Mouse (Mus musculus) embryonic facial prominence, embryonic 10.5 days (tissue): ENCODE results near the gene Hist1h4f. TPM values are rescaled to one million over a fixed set of nuclear protein-coding genes. Genes with fewer than 3 reads are reported as not detected.
A peak's percentile ranks its signal among the peaks of the same experiment; 100 is the strongest.
"Not testable (repeated sequence)": the region's sequence is repeated elsewhere in the genome, so short reads cannot be mapped to it uniquely, and the experiment has no call there.

Experiments
- DNase-seq: peaks from one replicate; pipeline ENCODE4 v3.0.0-alpha.2; 2017; ENCODE audit warnings: low spot score
- H3K27ac ChIP-seq: fragments of 300-500 bp; sonication (generic); replicated peaks from 2 replicates; pipeline ENCODE4 v1.5.1; 2016; ENCODE audit warnings: mild to moderate bottlenecking
- H3K27me3 ChIP-seq: fragments of 300-500 bp; sonication (generic); replicated peaks from 2 replicates; pipeline ENCODE4 v1.6.1; 2016; ENCODE audit warnings: low read depth, mild to moderate bottlenecking; ENCODE audit not compliant: poor library complexity, severe bottlenecking
- H3K36me3 ChIP-seq: fragments of 300-500 bp; sonication (generic); replicated peaks from 2 replicates; pipeline ENCODE4 v1.6.1; 2016; ENCODE audit warnings: mild to moderate bottlenecking, moderate library complexity
- H3K4me1 ChIP-seq: fragments of 300-500 bp; sonication (generic); 2 replicates; pipeline ENCODE4 v1.6.1; 2016
- H3K4me3 ChIP-seq: fragments of 300-500 bp; sonication (generic); 2 replicates; pipeline ENCODE4 v1.5.1; 2016; ENCODE audit warnings: mild to moderate bottlenecking, moderate library complexity
- H3K9me3 ChIP-seq: fragments of 300-500 bp; sonication (generic); 2 replicates; pipeline ENCODE4 v1.6.1; 2016; ENCODE audit warnings: mild to moderate bottlenecking
- WGBS: fragments of 180-500 bp; shearing (Covaris S2); methylation state at CpG from one replicate; pipeline ENCODE4 v1.1.7; 2016; 5-methylcytosine and 5-hydroxymethylcytosine counted together
- polyA plus RNA-seq: library from polyadenylated mRNA; unstranded; fragments of >200 nt; fragmentation: Nextera tagmentation; extraction: Ambion mirVana; gene quantifications from 2 replicates; pipeline ENCODE4 v1.2.1, GENCODE M21; 2016

Gene Hist1h4f
- 1.00 and 1.2 TPM in 2 replicates for polyA plus RNA-seq

DNA sequence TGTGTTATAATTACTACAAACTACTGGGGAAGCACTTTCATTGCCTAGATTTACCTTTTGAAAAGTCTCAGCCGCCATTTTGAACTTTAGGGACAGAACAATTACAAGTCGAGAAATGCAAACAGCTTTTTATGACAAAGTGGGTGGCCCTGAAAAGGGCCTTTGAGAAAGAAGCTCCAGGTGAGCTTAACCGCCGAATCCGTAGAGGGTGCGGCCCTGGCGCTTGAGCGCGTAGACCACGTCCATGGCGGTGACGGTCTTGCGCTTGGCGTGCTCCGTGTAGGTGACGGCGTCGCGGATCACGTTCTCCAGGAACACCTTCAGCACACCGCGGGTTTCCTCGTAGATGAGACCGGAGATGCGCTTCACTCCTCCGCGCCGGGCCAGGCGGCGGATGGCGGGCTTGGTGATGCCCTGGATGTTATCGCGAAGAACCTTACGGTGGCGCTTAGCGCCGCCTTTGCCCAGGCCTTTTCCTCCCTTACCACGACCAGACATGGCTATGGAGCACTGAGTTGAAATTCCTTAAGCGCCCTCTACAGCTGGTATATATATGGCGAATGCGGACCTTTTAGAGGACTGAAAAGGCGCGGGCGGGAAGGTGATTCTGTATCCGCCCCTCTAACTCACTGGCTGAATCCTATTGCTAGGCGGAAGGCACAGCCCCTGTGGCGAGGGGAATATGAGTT, at the start of gene Hist1h4f:
TSS of gene Hist1h4f (minus strand) at position 503 of the 689 bp plus-strand sequence.
- peaks cover 31% of the 10 kb centered on the region for H3K4me1 ChIP-seq
- H3K4me3 ChIP-seq, result peak within 1 kb of the TSS; percentile 59
- H3K9me3 ChIP-seq, H3K36me3 ChIP-seq, H3K27me3 ChIP-seq: not testable (repeated sequence)
- WGBS, result under 1% methylated on average over 47 of the region's 47 CpGs
- DNase-seq, result peak; percentile 93
- peak within 1 kb of the TSS; percentile 96 for H3K27ac ChIP-seq

- DNase-seq, result peak; percentile 76
- Histone ChIP-seq H3K36me3 (no peaks in the 10 kb centered on the region), H3K4me1 (peaks cover 4% of the 10 kb centered on the region), H3K27me3 (no peaks in the 10 kb centered on the region), H3K4me3 (no peak overlapping the region), H3K9me3 (no peaks in the 10 kb centered on the region), H3K27ac (no peak overlapping the region)
- WGBS, result 8% methylated on average over 9 of the region's 9 CpGs
These were observed 46.5 kb upstream of the Hist1h4f start for GRCm38 (mm10) chr13:23597957-23598356.

- H3K9me3 ChIP-seq, result no peaks in the 10 kb centered on the region
- peaks cover 10% of the 10 kb centered on the region for H3K4me1 ChIP-seq
- 85% methylated on average over 7 of the region's 7 CpGs for WGBS
- no peak for DNase-seq
- H3K27ac ChIP-seq, result no peak overlapping the region
- H3K4me3 ChIP-seq, result no peak overlapping the region
- no peaks in the 10 kb centered on the region for H3K27me3 ChIP-seq
- no peaks in the 10 kb centered on the region for H3K36me3 ChIP-seq
These were observed 44.3 kb upstream of the Hist1h4f start for GRCm38 (mm10) chr13:23595622-23596372.

DNA sequence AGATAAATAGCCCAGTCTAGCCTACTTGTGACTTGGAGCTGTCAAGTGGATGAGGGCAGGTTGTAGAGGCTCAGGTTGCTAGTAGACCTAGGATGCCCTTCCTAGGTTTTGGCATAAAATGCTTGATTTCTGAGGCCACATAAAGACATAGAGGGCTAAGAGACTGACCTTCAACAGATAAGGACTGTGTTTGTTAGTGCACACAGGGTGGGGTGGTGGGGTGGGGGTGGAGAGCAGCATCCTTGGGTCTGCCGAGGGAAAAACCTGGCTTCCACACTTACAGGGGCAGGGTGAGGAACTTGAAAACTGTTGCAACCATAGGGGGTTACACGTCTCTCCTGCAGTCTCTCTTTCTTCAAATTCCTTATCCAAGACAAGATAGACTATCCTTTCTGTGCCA, 43.7 kb upstream of the Hist1h4f start:
- no peak overlapping the region for H3K27ac ChIP-seq
- peaks cover 10% of the 10 kb centered on the region for H3K4me1 ChIP-seq
- H3K36me3 ChIP-seq, result no peaks in the 10 kb centered on the region
- H3K4me3 ChIP-seq, result no peak overlapping the region
- H3K27me3 ChIP-seq, result no peaks in the 10 kb centered on the region
- WGBS, result 73% methylated on average over 2 of the region's 2 CpGs
- no peak for DNase-seq
- no peaks in the 10 kb centered on the region for H3K9me3 ChIP-seq

DNA sequence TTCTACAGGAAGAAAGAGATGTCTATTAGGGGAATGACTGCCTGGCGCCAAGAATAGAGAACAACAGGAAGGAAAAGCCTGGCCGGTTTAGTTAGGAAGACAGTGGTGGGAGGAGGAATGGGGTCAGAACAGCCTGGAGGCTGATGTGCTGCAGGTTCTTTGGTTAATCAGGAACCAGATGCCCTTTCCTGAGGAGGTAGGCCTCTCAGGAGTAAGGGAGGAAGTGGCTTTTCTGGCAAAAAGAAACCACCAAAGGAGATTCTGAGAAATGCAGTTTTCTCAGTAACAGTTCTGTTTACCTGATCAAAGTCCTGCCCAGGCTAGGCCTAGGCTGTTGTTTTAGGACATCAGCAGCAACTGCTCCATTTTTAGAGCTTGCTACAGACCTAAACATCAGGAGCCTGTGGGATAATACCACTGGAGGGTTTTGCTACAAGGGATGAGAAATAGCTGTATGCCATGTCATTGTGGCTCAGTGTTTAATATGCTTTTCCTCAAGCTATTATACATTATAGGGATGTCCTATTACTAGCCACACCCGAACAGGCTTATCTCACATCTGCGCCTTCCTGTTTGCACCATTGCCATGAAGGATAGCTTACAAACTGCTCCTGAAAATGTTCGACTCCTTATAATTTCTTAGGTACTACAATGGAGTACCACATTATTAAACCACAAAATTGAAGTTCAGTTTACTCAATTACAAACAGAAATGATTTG, 41.8 kb upstream of the Hist1h4f start:
- H3K4me1 ChIP-seq, result peaks cover 10% of the 10 kb centered on the region
- DNase-seq, result no peak
- whole genome bisulfite sequencing, result 78% methylated on average over 5 of the region's 5 CpGs
- H3K27ac ChIP-seq, result peak overlapping the region; percentile 54
- H3K36me3 ChIP-seq, result no peaks in the 10 kb centered on the region
- no peak overlapping the region for H3K4me3 ChIP-seq
- no peaks in the 10 kb centered on the region for H3K9me3 ChIP-seq
- H3K27me3 ChIP-seq, result no peaks in the 10 kb centered on the region

- Histone ChIP-seq H3K27me3 (no peaks in the 10 kb centered on the region), H3K4me1 (peaks cover 10% of the 10 kb centered on the region), H3K9me3 (no peaks in the 10 kb centered on the region), H3K36me3 (no peaks in the 10 kb centered on the region), H3K4me3 (no peak overlapping the region), H3K27ac (0 out of 2 replicates have a peak overlapping the region, but pooled peaks have one; percentile 54)
- 79% methylated on average over 7 of the region's 7 CpGs for WGBS
- no peak for DNase-seq
These were observed 41.2 kb upstream of the Hist1h4f start for GRCm38 (mm10) chr13:23592614-23593013.

DNA sequence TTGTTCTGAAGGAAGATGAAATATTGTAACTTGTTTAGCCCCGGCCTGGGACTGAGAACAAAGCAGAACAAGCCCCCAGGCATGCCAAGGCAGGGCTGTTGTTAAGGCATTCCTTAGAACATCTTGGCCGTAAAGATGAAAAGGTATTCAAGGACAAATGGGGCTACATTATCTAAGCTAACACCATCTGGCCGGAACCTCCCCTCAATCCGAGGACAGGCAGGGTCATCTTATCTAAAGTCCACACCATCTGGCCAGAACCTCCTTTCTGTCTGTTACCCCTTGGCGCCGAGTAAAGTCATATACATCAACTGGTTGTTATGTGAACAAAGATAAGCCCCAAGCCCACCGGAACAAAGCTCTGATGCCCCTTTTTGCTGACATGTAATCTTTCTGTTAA, 40.4 kb upstream of the Hist1h4f start:
- not testable (repeated sequence) for H3K36me3 ChIP-seq, H3K27ac ChIP-seq, H3K9me3 ChIP-seq, H3K4me3 ChIP-seq, H3K27me3 ChIP-seq, DNase-seq
- peaks cover 13% of the 10 kb centered on the region for H3K4me1 ChIP-seq
- WGBS, result 90% methylated on average over 7 of the region's 7 CpGs

DNA sequence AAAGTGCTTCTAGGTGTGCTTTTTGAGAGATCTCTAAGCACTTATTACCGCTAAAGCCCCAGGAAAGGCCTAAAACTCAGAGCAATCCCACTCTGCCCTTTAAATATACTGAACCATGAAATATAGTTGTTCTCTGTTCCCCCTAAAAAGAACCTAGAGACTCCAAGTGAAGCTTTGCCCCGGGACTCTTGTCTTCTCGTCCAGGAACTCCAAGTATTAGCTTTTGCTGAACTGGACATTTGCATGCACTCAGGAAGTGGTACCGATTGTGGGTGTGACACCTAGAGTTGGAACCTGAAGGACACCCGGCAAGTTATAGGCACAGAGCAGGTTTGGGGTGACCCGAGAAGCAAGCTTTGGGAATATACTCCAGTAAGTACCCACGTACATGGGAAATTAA, 39.8 kb upstream of the Hist1h4f start:
- Histone ChIP-seq H3K36me3 (no peaks in the 10 kb centered on the region), H3K4me1 (peaks cover 17% of the 10 kb centered on the region), H3K27me3 (no peaks in the 10 kb centered on the region), H3K9me3 (no peaks in the 10 kb centered on the region), H3K4me3 (no peak overlapping the region), H3K27ac (no peak overlapping the region)
- 93% methylated on average over 7 of the region's 7 CpGs for WGBS
- no peak for DNase-seq

DNA sequence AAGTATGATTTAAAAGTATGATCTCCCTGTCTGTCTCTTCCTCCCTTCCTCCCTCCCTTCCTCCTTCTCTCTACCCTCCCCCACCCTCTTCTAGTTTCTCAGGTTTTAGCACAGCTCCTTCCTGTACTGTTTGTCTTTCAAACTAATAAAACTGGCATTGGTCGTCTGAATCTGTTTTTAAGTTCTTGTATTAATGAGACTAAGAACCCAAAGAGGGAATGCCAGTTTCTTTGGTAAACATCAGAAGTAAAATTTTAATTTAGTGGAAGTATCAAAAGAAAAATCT, 35.4 kb upstream of the Hist1h4f start:
- Histone ChIP-seq H3K36me3 (no peaks in the 10 kb centered on the region), H3K9me3 (no peaks in the 10 kb centered on the region), H3K4me1 (peaks cover 30% of the 10 kb centered on the region), H3K27me3 (no peaks in the 10 kb centered on the region), H3K4me3 (peak overlapping the region; percentile 65), H3K27ac (peak overlapping the region; percentile 94)
- no peak for DNase-seq
- 9% methylated on average over 1 of the region's 1 CpGs for WGBS

- Histone ChIP-seq H3K4me1 (peaks cover 30% of the 10 kb centered on the region), H3K36me3 (no peaks in the 10 kb centered on the region), H3K9me3 (no peaks in the 10 kb centered on the region), H3K27me3 (no peaks in the 10 kb centered on the region), H3K27ac (peak overlapping the region; percentile 94), H3K4me3 (peak overlapping the region; percentile 65)
- peak; percentile 34 for DNase-seq
- 3% methylated on average over 22 of the region's 22 CpGs for WGBS
These were observed 34.9 kb upstream of the Hist1h4f start for GRCm38 (mm10) chr13:23586099-23586939.

GRCm38 (mm10) chr13:23585442-23586098, 34.1 kb upstream of the Hist1h4f start:
- not testable (repeated sequence) for H3K9me3 ChIP-seq, H3K27me3 ChIP-seq, H3K36me3 ChIP-seq
- peak; percentile 81 for DNase-seq
- peak overlapping the region; percentile 94 for H3K27ac ChIP-seq
- peak overlapping the region; percentile 65 for H3K4me3 ChIP-seq
- H3K4me1 ChIP-seq, result peaks cover 34% of the 10 kb centered on the region
- under 1% methylated on average over 36 of the region's 36 CpGs for WGBS

DNA sequence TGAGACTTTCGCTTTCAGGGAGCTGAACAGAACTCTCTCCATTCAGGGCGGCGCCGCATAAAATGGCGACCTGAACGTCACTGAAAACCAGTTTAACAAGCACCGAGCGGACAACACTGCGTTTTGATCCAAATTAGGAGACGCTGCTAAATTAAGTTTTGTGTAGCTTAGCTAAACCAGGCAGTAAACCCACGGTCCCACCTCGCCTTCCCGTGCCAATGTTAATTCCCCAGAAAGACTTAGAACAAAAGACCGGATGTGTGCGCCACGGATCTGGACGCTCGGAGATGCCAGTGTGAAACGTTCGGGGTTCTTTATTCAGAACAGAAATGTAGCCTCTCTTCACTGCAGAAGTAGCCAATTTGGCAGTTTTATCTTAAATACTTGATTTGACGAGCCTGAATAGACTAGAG, 33.6 kb upstream of the Hist1h4f start:
- under 1% methylated on average over 21 of the region's 21 CpGs for WGBS
- Histone ChIP-seq H3K27me3 (no peaks in the 10 kb centered on the region), H3K27ac (peak overlapping the region; percentile 94), H3K4me1 (peaks cover 34% of the 10 kb centered on the region), H3K9me3 (no peaks in the 10 kb centered on the region), H3K36me3 (no peaks in the 10 kb centered on the region), H3K4me3 (peak overlapping the region; percentile 65)
- DNase-seq, result peak; percentile 79
